Mouse (Mus musculus) large intestine, adult 2 months (tissue): ENCODE data around the gene Tnfsf8. TPM values are rescaled to one million over a fixed set of nuclear protein-coding genes. Genes with fewer than 3 reads are reported as not detected.
A peak's percentile ranks its signal among the peaks of the same experiment; 100 is the strongest.

Source experiments
- DNase-seq: peaks from one replicate; pipeline ENCODE4 v3.0.0-alpha.2; 2012; ENCODE audit warnings: low read depth, low spot score
- WGBS: fragments of 180-500 bp; shearing (Covaris S2); methylation state at CpG from one replicate; pipeline ENCODE4 v1.1.7; 2018; 5-methylcytosine and 5-hydroxymethylcytosine counted together
- polyA plus RNA-seq: library from polyadenylated mRNA; depleted of rRNA; stranded (reverse); fragments of >200 nt; gene quantifications from 2 replicates; pipeline ENCODE4 v1.2.3, GENCODE M21; 2012; rRNA removed

Tnfsf8 gene
- polyA plus RNA-seq, 1 experiment = 0.24 TPM

GRCm38 (mm10) chr4:63845760-63846159 is 15.4 kb downstream of the Tnfsf8 start:
- no peak for DNase-seq
- WGBS = 83% methylated on average over 2 of the region's 2 CpGs

GRCm38 (mm10) chr4:63843924-63844323 is 17.2 kb downstream of the Tnfsf8 start:
- peak; percentile 48 for DNase-seq
- 22% methylated on average over 6 of the region's 6 CpGs for WGBS

- DNase-seq = no peak
- WGBS = 64% methylated on average over 1 of the region's 1 CpGs
These were observed 18.9 kb downstream of the Tnfsf8 start for GRCm38 (mm10) chr4:63842278-63842677.

- 33% methylated on average over 5 of the region's 5 CpGs for WGBS
- no peak for DNase-seq
These were observed 20.7 kb downstream of the Tnfsf8 start for GRCm38 (mm10) chr4:63840457-63840856.

- DNase-seq = no peak
- WGBS = 66% methylated on average over 4 of the region's 4 CpGs
These were observed 38.0 kb downstream of the Tnfsf8 start for GRCm38 (mm10) chr4:63823136-63823535.

GRCm38 (mm10) chr4:63817505-63817904 is 43.6 kb downstream of the Tnfsf8 start:
- DNase-seq = no peak

- DNase-seq = no peak
- 81% methylated on average over 2 of the region's 2 CpGs for WGBS
These were observed 45.5 kb downstream of the Tnfsf8 start for GRCm38 (mm10) chr4:63815668-63816067.

GRCm38 (mm10) chr4:63798083-63798482 is 63.1 kb downstream of the Tnfsf8 start:
- no peak for DNase-seq
- WGBS = 82% methylated on average over 1 of the region's 1 CpGs

- WGBS = 93% methylated on average over 1 of the region's 1 CpGs
- DNase-seq = no peak
These were observed 64.6 kb downstream of the Tnfsf8 start for GRCm38 (mm10) chr4:63796527-63796926.

- WGBS = 88% methylated on average over 3 of the region's 3 CpGs
These were observed 68.8 kb downstream of the Tnfsf8 start for GRCm38 (mm10) chr4:63792328-63792727.

GRCm38 (mm10) chr4:63785466-63785865 is 75.7 kb downstream of the Tnfsf8 start:
- WGBS = 59% methylated on average over 2 of the region's 2 CpGs
- DNase-seq = no peak

More at GRCm38 (mm10) chr4:63792328-63792727, 68.8 kb downstream of the Tnfsf8 start:
- DNase-seq = no peak

GRCm38 (mm10) chr4:63783826-63784225 is 77.3 kb downstream of the Tnfsf8 start:
- DNase-seq = no peak
- WGBS = 29% methylated on average over 5 of the region's 5 CpGs

- WGBS = 77% methylated on average over 7 of the region's 7 CpGs
- no peak for DNase-seq
These were observed 78.1 kb downstream of the Tnfsf8 start for GRCm38 (mm10) chr4:63782970-63783613.

Other genes with a start within 250 kb of the Tnfsf8 start
- gene Tex48, start 238.9 kb downstream of the Tnfsf8 start, polyA plus RNA-seq = not detected in 2 replicates
- gene Gm11214, start 198.0 kb downstream of the Tnfsf8 start, polyA plus RNA-seq = not detected in 2 replicates
- gene Tnfsf15, start 116.2 kb downstream of the Tnfsf8 start, polyA plus RNA-seq = 0.17 and 0.27 TPM in 2 replicates
- gene Tnc, start 185.7 kb upstream of the Tnfsf8 start, polyA plus RNA-seq = 15.9 and 24.5 TPM in 2 replicates